Mouse (Mus musculus): ENCODE data around the gene Arhgef11. TPM values are rescaled to one million over a fixed set of nuclear protein-coding genes. Genes with fewer than 3 reads are reported as not detected.
A peak's percentile ranks its signal among the peaks of the same experiment; 100 is the strongest.
"Not testable (repeated sequence)": the region's sequence is repeated elsewhere in the genome, so short reads cannot be mapped to it uniquely, and the experiment has no call there.

Arhgef11 gene
- 17.3 and 18.1 TPM in 2 replicates for polyA plus RNA-seq (2015; fragmentation: Nextera tagmentation; extraction: Ambion mirVana)

- H3K27ac ChIP-seq (ENCODE audit: low read length) = peak within 1 kb of the TSS; percentile 95
- WGBS = 1% methylated on average over 66 of the region's 101 CpGs
- peaks cover 42% of the 10 kb centered on the region for H3K4me1 ChIP-seq (ENCODE audit: insufficient read depth, low read length)
- H3K4me2 ChIP-seq (replicated peaks; ENCODE audit: low read depth, low read length) = peak within 1 kb of the TSS; percentile 94
- no peaks in the 10 kb centered on the region for H3K36me3 ChIP-seq (ENCODE audit: insufficient read depth, low read length)
- H3K9me3 ChIP-seq (ENCODE audit: low read length) = no peaks in the 10 kb centered on the region
- peak within 1 kb of the TSS; percentile 84 for H3K4me3 ChIP-seq (ENCODE audit: low read length)
- H3K9ac ChIP-seq (replicated peaks; ENCODE audit: low read length) = peak within 1 kb of the TSS; percentile 94
- ATAC-seq (ENCODE audit: low FRiP score, low TSS enrichment) = peak; percentile 95
- H3K27me3 ChIP-seq (ENCODE audit: insufficient read depth, low read length) = no peaks in the 10 kb centered on the region
Measured at GRCm38 (mm10) chr3:87616957-87617810, at the start of gene Arhgef11. Gene Arhgef11, plus strand, starts transcription at chr3:87617559.

- Histone ChIP-seq H3K27me3 (ENCODE audit: insufficient read depth, low read length) (no peaks in the 10 kb centered on the region), H3K9me3 (ENCODE audit: low read length) (no peaks in the 10 kb centered on the region), H3K9ac (replicated peaks; ENCODE audit: low read length) (no peak overlapping the region), H3K36me3 (ENCODE audit: insufficient read depth, low read length) (no peaks in the 10 kb centered on the region), H3K4me3 (ENCODE audit: low read length) (no peak overlapping the region), H3K4me1 (ENCODE audit: insufficient read depth, low read length) (0 out of 2 replicates have a peak, but pooled peaks cover 10% of the 10 kb centered on the region), H3K4me2 (replicated peaks; ENCODE audit: low read depth, low read length) (no peak overlapping the region), H3K27ac (ENCODE audit: low read length) (no peak overlapping the region)
- 93% methylated on average over 5 of the region's 5 CpGs for WGBS
- ATAC-seq (ENCODE audit: low FRiP score, low TSS enrichment) = no peak
Measured at GRCm38 (mm10) chr3:87568681-87569080, 48.7 kb upstream of the Arhgef11 start.

- no peak for ATAC-seq (ENCODE audit: low FRiP score, low TSS enrichment)
- H3K27me3 ChIP-seq (ENCODE audit: insufficient read depth, low read length) = no peaks in the 10 kb centered on the region
- 25% methylated on average over 6 of the region's 6 CpGs for WGBS
- peaks cover 1% of the 10 kb centered on the region for H3K9me3 ChIP-seq (ENCODE audit: low read length)
- H3K36me3 ChIP-seq (ENCODE audit: insufficient read depth, low read length) = no peaks in the 10 kb centered on the region
- no peak overlapping the region for H3K27ac ChIP-seq (ENCODE audit: low read length)
- H3K9ac ChIP-seq (replicated peaks; ENCODE audit: low read length) = no peak overlapping the region
- no peaks in the 10 kb centered on the region for H3K4me1 ChIP-seq (ENCODE audit: insufficient read depth, low read length)
- no peak overlapping the region for H3K4me3 ChIP-seq (ENCODE audit: low read length)
- no peak overlapping the region for H3K4me2 ChIP-seq (replicated peaks; ENCODE audit: low read depth, low read length)
Measured at GRCm38 (mm10) chr3:87575766-87576165, 41.6 kb upstream of the Arhgef11 start.

- 84% methylated on average over 4 of the region's 4 CpGs for WGBS
- Histone ChIP-seq H3K4me2 (replicated peaks; ENCODE audit: low read depth, low read length) (no peak overlapping the region), H3K9ac (replicated peaks; ENCODE audit: low read length) (no peak overlapping the region), H3K27me3 (ENCODE audit: insufficient read depth, low read length) (no peaks in the 10 kb centered on the region), H3K4me3 (ENCODE audit: low read length) (no peak overlapping the region), H3K36me3 (ENCODE audit: insufficient read depth, low read length) (no peaks in the 10 kb centered on the region), H3K27ac (ENCODE audit: low read length) (no peak overlapping the region), H3K9me3 (ENCODE audit: low read length) (peaks cover 7% of the 10 kb centered on the region), H3K4me1 (ENCODE audit: insufficient read depth, low read length) (no peaks in the 10 kb centered on the region)
- ATAC-seq (ENCODE audit: low FRiP score, low TSS enrichment) = no peak
Measured at GRCm38 (mm10) chr3:87582259-87582658, 35.1 kb upstream of the Arhgef11 start.

- Histone ChIP-seq H3K9ac (replicated peaks; ENCODE audit: low read length) (no peak overlapping the region), H3K9me3 (ENCODE audit: low read length) (no peaks in the 10 kb centered on the region), H3K27ac (ENCODE audit: low read length) (no peak overlapping the region), H3K4me1 (ENCODE audit: insufficient read depth, low read length) (no peaks in the 10 kb centered on the region), H3K27me3 (ENCODE audit: insufficient read depth, low read length) (no peaks in the 10 kb centered on the region), H3K36me3 (ENCODE audit: insufficient read depth, low read length) (no peaks in the 10 kb centered on the region), H3K4me2 (replicated peaks; ENCODE audit: low read depth, low read length) (no peak overlapping the region), H3K4me3 (ENCODE audit: low read length) (no peak overlapping the region)
- 77% methylated on average over 5 of the region's 5 CpGs for WGBS
- ATAC-seq (ENCODE audit: low FRiP score, low TSS enrichment) = no peak
Measured at GRCm38 (mm10) chr3:87593793-87594192, 23.6 kb upstream of the Arhgef11 start.

- H3K36me3 ChIP-seq (ENCODE audit: insufficient read depth, low read length); H3K4me3 ChIP-seq (ENCODE audit: low read length); H3K4me2 ChIP-seq (replicated peaks; ENCODE audit: low read depth, low read length); H3K9me3 ChIP-seq (ENCODE audit: low read length); H3K27ac ChIP-seq (ENCODE audit: low read length); H3K9ac ChIP-seq (replicated peaks; ENCODE audit: low read length); ATAC-seq (ENCODE audit: low FRiP score, low TSS enrichment); H3K27me3 ChIP-seq (ENCODE audit: insufficient read depth, low read length); H3K4me1 ChIP-seq (ENCODE audit: insufficient read depth, low read length): not testable (repeated sequence)
- 80% methylated on average over 4 of the region's 4 CpGs for WGBS
Measured at GRCm38 (mm10) chr3:87595328-87595727, 22.0 kb upstream of the Arhgef11 start.

GRCm38 (mm10) chr3:87601077-87601476 is 16.3 kb upstream of the Arhgef11 start:
- H3K4me1 ChIP-seq (ENCODE audit: insufficient read depth, low read length); ATAC-seq (ENCODE audit: low FRiP score, low TSS enrichment); H3K36me3 ChIP-seq (ENCODE audit: insufficient read depth, low read length); H3K9ac ChIP-seq (replicated peaks; ENCODE audit: low read length); H3K27me3 ChIP-seq (ENCODE audit: insufficient read depth, low read length); H3K4me3 ChIP-seq (ENCODE audit: low read length); H3K27ac ChIP-seq (ENCODE audit: low read length); H3K4me2 ChIP-seq (replicated peaks; ENCODE audit: low read depth, low read length): not testable (repeated sequence)
- H3K9me3 ChIP-seq (ENCODE audit: low read length) = peaks cover 23% of the 10 kb centered on the region
- WGBS = 93% methylated on average over 15 of the region's 15 CpGs

- H3K9ac ChIP-seq (replicated peaks; ENCODE audit: low read length) = peak overlapping the region; percentile 94; the same call in 1 of the 2 replicates
Measured at GRCm38 (mm10) chr3:87616354-87616753, 1.0 kb upstream of the Arhgef11 start.

GRCm38 (mm10) chr3:87617811-87618130 is 412 bp downstream of the Arhgef11 start:
- H3K27ac ChIP-seq (ENCODE audit: low read length) = peak overlapping the region; percentile 95
- no peaks in the 10 kb centered on the region for H3K27me3 ChIP-seq (ENCODE audit: insufficient read depth, low read length)
- no peaks in the 10 kb centered on the region for H3K9me3 ChIP-seq (ENCODE audit: low read length)
- H3K4me3 ChIP-seq (ENCODE audit: low read length) = peak overlapping the region; percentile 84
- no peaks in the 10 kb centered on the region for H3K36me3 ChIP-seq (ENCODE audit: insufficient read depth, low read length)
- peak overlapping the region; percentile 94 for H3K9ac ChIP-seq (replicated peaks; ENCODE audit: low read length)
- peak overlapping the region; percentile 94 for H3K4me2 ChIP-seq (replicated peaks; ENCODE audit: low read depth, low read length)
- under 1% methylated on average over 6 of the region's 6 CpGs for WGBS
- ATAC-seq (ENCODE audit: low FRiP score, low TSS enrichment) = no peak
- H3K4me1 ChIP-seq (ENCODE audit: insufficient read depth, low read length) = peaks cover 42% of the 10 kb centered on the region

More at GRCm38 (mm10) chr3:87616354-87616753, 1.0 kb upstream of the Arhgef11 start:
- 61% methylated on average over 4 of the region's 4 CpGs for WGBS
- Histone ChIP-seq H3K27ac (ENCODE audit: low read length) (no peak overlapping the region), H3K27me3 (ENCODE audit: insufficient read depth, low read length) (no peaks in the 10 kb centered on the region), H3K4me2 (replicated peaks; ENCODE audit: low read depth, low read length) (peak overlapping the region; percentile 94; the same call in 1 of the 2 replicates), H3K4me1 (ENCODE audit: insufficient read depth, low read length) (peaks cover 37% of the 10 kb centered on the region), H3K9me3 (ENCODE audit: low read length) (no peaks in the 10 kb centered on the region), H3K4me3 (ENCODE audit: low read length) (0 out of 2 replicates have a peak overlapping the region, but pooled peaks have one; percentile 84), H3K36me3 (ENCODE audit: insufficient read depth, low read length) (no peaks in the 10 kb centered on the region)
- no peak for ATAC-seq (ENCODE audit: low FRiP score, low TSS enrichment)

GRCm38 (mm10) chr3:87618240-87618639 is 881 bp downstream of the Arhgef11 start:
- Histone ChIP-seq H3K36me3 (ENCODE audit: insufficient read depth, low read length) (no peaks in the 10 kb centered on the region), H3K27ac (ENCODE audit: low read length) (peak overlapping the region; percentile 95; the same call in 1 of the 2 replicates), H3K4me1 (ENCODE audit: insufficient read depth, low read length) (peaks cover 42% of the 10 kb centered on the region), H3K4me3 (ENCODE audit: low read length) (peak overlapping the region; percentile 84), H3K27me3 (ENCODE audit: insufficient read depth, low read length) (no peaks in the 10 kb centered on the region), H3K4me2 (replicated peaks; ENCODE audit: low read depth, low read length) (peak overlapping the region; percentile 94), H3K9me3 (ENCODE audit: low read length) (no peaks in the 10 kb centered on the region), H3K9ac (replicated peaks; ENCODE audit: low read length) (peak overlapping the region; percentile 94)
- WGBS = 1% methylated on average over 3 of the region's 3 CpGs
- ATAC-seq (ENCODE audit: low FRiP score, low TSS enrichment) = no peak
